Comparison of ENCODE assay signal across 8 mouse cellular contexts in the genomic region with DNA sequence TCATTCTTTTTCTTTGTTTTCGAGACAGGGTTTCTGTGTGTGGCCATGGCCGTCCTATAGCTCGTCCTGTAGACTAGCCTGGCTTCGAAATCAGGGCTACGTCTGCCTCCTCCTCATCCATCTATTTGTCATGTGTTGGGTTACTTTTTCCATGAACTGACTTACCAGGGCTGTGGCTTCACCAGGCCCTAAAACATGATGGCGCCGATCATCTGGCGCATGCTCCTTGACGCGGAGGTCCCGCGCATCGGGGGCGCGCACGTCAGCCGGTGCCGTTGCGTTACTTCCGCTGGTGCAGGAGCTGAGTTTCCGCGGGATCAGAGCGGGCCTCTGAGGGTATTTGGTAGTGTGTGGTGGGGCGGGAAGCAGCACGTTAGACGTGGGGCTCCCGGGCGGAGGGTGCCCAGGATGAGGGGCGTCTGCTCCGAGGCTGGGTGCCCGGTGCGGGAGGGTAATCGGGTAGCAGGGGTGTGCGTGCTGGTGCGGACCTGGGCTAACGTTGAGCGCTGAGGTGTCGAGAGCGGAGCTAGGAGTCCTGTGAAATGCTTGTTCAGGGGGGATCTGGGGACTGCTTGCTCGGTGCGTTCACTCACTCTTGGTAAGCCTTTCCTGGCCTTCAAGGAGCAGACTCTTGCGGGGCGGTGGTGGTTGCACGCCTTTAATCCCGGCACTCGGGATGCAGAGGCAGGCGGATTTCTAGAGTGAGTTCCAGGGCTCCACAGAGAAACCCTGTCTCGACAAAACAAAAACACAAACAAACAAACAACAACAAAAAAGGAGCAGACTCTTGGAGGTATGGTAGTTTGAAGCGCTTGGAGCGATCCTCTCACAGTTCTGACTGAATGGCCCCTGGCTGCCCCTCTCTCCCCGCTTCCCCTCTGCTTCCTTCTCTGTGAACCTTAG. TPM values are rescaled to one million over a fixed set of nuclear protein-coding genes. Genes with fewer than 3 reads are reported as not detected.
DNase-seq lines count a peak whose midpoint lies in the region; ATAC-seq and TF ChIP-seq lines count a peak whose summit lies in the region.
"Not testable (repeated sequence)": the region's sequence is repeated elsewhere in the genome, so short reads cannot be mapped to it uniquely, and the experiment has no call there.

A gene (minus strand): TSS at position 226 of the 903 bp plus-strand sequence.

- not testable (repeated sequence) for H3K9me3 ChIP-seq in MEL (replicated peaks; ENCODE audit: insufficient read depth, low read length); forebrain, embryonic 14.5 days (replicated peaks; ENCODE audit: control insufficient read depth, low read length); hindbrain, embryonic 11.5 days (ENCODE audit: control insufficient read depth, low read length); liver, embryonic 16.5 days (replicated peaks; ENCODE audit: control insufficient read depth, low read length)

- not testable (repeated sequence) for H3K36me3 ChIP-seq in MEL (ENCODE audit: control insufficient read depth in 1 of 2, insufficient read depth in 2 of 2, low read length in 2 of 2); forebrain, embryonic 14.5 days (ENCODE audit: control insufficient read depth, insufficient read depth, low read length); hindbrain, embryonic 11.5 days (ENCODE audit: control insufficient read depth, insufficient read depth, low read length); liver, embryonic 16.5 days (ENCODE audit: control insufficient read depth, insufficient read depth); thymus, adult 2 months (ENCODE audit: control insufficient read depth, insufficient read depth, low read length)

- TF ChIP-seq POLR2A in MEL (IDR thresholded peaks at IDR 0.05; ENCODE audit: control insufficient read depth in 1 of 2, insufficient read depth in 1 of 2, low read depth in 1 of 2, low read length in 2 of 2, poor library complexity in 1 of 2), result peak; percentile 51 to 71; a peak in 3 of 4 replicates
- TF ChIP-seq POLR2A in cerebellum, adult 2 months (IDR thresholded peaks at IDR 0.05; ENCODE audit: borderline replicate concordance, insufficient read depth, low read length), result peak; percentile 55; the same call in 1 of the 2 replicates
- TF ChIP-seq POLR2A in thymus, adult 2 months (IDR thresholded peaks at IDR 0.05; ENCODE audit: control insufficient read depth, extremely low read depth, insufficient read depth, low read length, poor library complexity), result not testable (repeated sequence)

- peak; percentile 61 for DNase-seq in MEL (ENCODE audit: low read depth, low spot score)
- peak; percentile 42 to 67 for DNase-seq in cerebellum, adult 2 months
- peak; percentile 14 for DNase-seq in forebrain, embryonic 14.5 days (ENCODE audit: low spot score)
- DNase-seq in hindbrain, embryonic 11.5 days (ENCODE audit: low spot score), result peak; percentile 60
- DNase-seq in layer of hippocampus, adult 8-10 months (ENCODE audit: low spot score in 2 of 2), result not testable (repeated sequence)
- DNase-seq in naive thymus-derived CD4-positive, alpha-beta T cell, adult 2 months (ENCODE audit: low read depth), result peak; percentile 67
- peak; percentile 39 for DNase-seq in thymus, adult 2 months

- WGBS in cerebellum, adult 2 months, result 4% methylated on average over 45 of the region's 51 CpGs
- 4% methylated on average over 27 of the region's 51 CpGs for WGBS in forebrain, embryonic 14.5 days
- WGBS in hindbrain, embryonic 11.5 days, result 5% methylated on average over 27 of the region's 51 CpGs
- 4% methylated on average over 35 of the region's 51 CpGs for WGBS in liver, embryonic 16.5 days (ENCODE audit: insufficient replicate concordance)
- WGBS in thymus, adult 2 months, result 6% methylated on average over 39 of the region's 51 CpGs

- peak within 1 kb of the TSS; percentile 73 to 90 for H3K4me3 ChIP-seq in MEL (ENCODE audit: control insufficient read depth in 1 of 2, insufficient read depth in 1 of 2, low read depth in 2 of 2, low read length in 2 of 2)
- peak within 1 kb of the TSS; percentile 79 for H3K4me3 ChIP-seq in cerebellum, adult 2 months (replicated peaks; ENCODE audit: insufficient read depth, low read depth, low read length)
- H3K4me3 ChIP-seq in forebrain, embryonic 14.5 days (ENCODE audit: low read depth, low read length), result peak within 1 kb of the TSS; percentile 31
- H3K4me3 ChIP-seq in hindbrain, embryonic 11.5 days (ENCODE audit: low read depth, low read length), result peak within 1 kb of the TSS; percentile 36
- peak within 1 kb of the TSS; percentile 56 for H3K4me3 ChIP-seq in liver, embryonic 16.5 days (ENCODE audit: low read depth, low read length)
- peak within 1 kb of the TSS; percentile 55 for H3K4me3 ChIP-seq in thymus, adult 2 months (ENCODE audit: control insufficient read depth, insufficient read depth, low read length)

- ATAC-seq in forebrain, embryonic 14.5 days, result peak; percentile 44
- peak; percentile 48 for ATAC-seq in hindbrain, embryonic 11.5 days (ENCODE audit: low FRiP score)
- peak; percentile 80 for ATAC-seq in liver, embryonic 16.5 days (ENCODE audit: low read depth)

- H3K4me1 ChIP-seq in MEL (ENCODE audit: control insufficient read depth in 1 of 2, insufficient read depth in 2 of 2, low read length in 2 of 2); cerebellum, adult 2 months (ENCODE audit: control insufficient read depth, insufficient read depth, low read length); forebrain, embryonic 14.5 days (ENCODE audit: control insufficient read depth, insufficient read depth, low read length); hindbrain, embryonic 11.5 days (replicated peaks; ENCODE audit: control insufficient read depth, insufficient read depth, low read length); liver, embryonic 16.5 days (ENCODE audit: control insufficient read depth, low read depth, low read length); thymus, adult 2 months (replicated peaks; ENCODE audit: control insufficient read depth, insufficient read depth, low read length): not testable (repeated sequence)

- H3K79me2 ChIP-seq in MEL (ENCODE audit: control insufficient read depth, insufficient read depth, low read length, poor library complexity), result not testable (repeated sequence)

- H3K9ac ChIP-seq in MEL (ENCODE audit: control insufficient read depth, low read depth, low read length, poor library complexity, severe bottlenecking), result peak within 1 kb of the TSS; percentile 77
- peak within 1 kb of the TSS; percentile 48 for H3K9ac ChIP-seq in forebrain, embryonic 14.5 days (ENCODE audit: low read length)
- H3K9ac ChIP-seq in hindbrain, embryonic 11.5 days (ENCODE audit: low read depth, low read length), result not testable (repeated sequence)
- peak within 1 kb of the TSS; percentile 41; the same call in 1 of the 2 replicates for H3K9ac ChIP-seq in liver, embryonic 16.5 days (ENCODE audit: low read depth, low read length)

- not testable (repeated sequence) for TF ChIP-seq CTCF in MEL (IDR thresholded peaks at IDR 0.05 in 2 of 3, conservative IDR thresholded peaks at IDR 0.05 in 1 of 3; ENCODE audit: control insufficient read depth in 1 of 3, insufficient read depth in 1 of 3, low read depth in 2 of 3, low read length in 3 of 3, poor library complexity in 1 of 3, severe bottlenecking in 1 of 3); cerebellum, adult 2 months (IDR thresholded peaks at IDR 0.05; ENCODE audit: borderline replicate concordance, insufficient read depth, low read depth, low read length); thymus, adult 2 months (IDR thresholded peaks at IDR 0.05; ENCODE audit: borderline replicate concordance, control insufficient read depth, extremely low read depth, insufficient read depth, low read length, poor library complexity)

- peak within 1 kb of the TSS; percentile 43 for H3K4me2 ChIP-seq in forebrain, embryonic 14.5 days (ENCODE audit: low read length)
- H3K4me2 ChIP-seq in hindbrain, embryonic 11.5 days (replicated peaks; ENCODE audit: low read depth, low read length), result peak within 1 kb of the TSS; percentile 28; the same call in 1 of the 2 replicates
- H3K4me2 ChIP-seq in liver, embryonic 16.5 days (ENCODE audit: low read depth, low read length), result peak within 1 kb of the TSS; percentile 56

- not testable (repeated sequence) for H3K27me3 ChIP-seq in MEL (ENCODE audit: control insufficient read depth in 1 of 2, insufficient read depth in 2 of 2, low read length in 2 of 2); cerebellum, adult 2 months (ENCODE audit: control insufficient read depth, insufficient read depth, low read length); forebrain, embryonic 14.5 days (replicated peaks; ENCODE audit: control insufficient read depth, insufficient read depth, low read length); hindbrain, embryonic 11.5 days (ENCODE audit: control insufficient read depth, insufficient read depth, low read length); liver, embryonic 16.5 days (ENCODE audit: control insufficient read depth, insufficient read depth, low read depth, low read length); thymus, adult 2 months (ENCODE audit: control insufficient read depth, insufficient read depth, low read length)

- not testable (repeated sequence) for TF ChIP-seq EP300 in MEL (IDR thresholded peaks at IDR 0.05; ENCODE audit: low read depth in 1 of 2, low read length in 2 of 2)

- TF ChIP-seq RAD21 in MEL (IDR thresholded peaks at IDR 0.05; ENCODE audit: low read depth, low read length), result not testable (repeated sequence)

- H3K27ac ChIP-seq in MEL (ENCODE audit: control insufficient read depth, low read depth, low read length), result peak within 1 kb of the TSS; percentile 89
- H3K27ac ChIP-seq in cerebellum, adult 2 months (ENCODE audit: insufficient read depth, low read length), result peak within 1 kb of the TSS; percentile 34; the same call in 1 of the 2 replicates
- H3K27ac ChIP-seq in forebrain, embryonic 14.5 days (ENCODE audit: low read depth, low read length), result peak within 1 kb of the TSS; percentile 79
- peak within 1 kb of the TSS; percentile 60 for H3K27ac ChIP-seq in hindbrain, embryonic 11.5 days (ENCODE audit: low read depth, low read length)
- H3K27ac ChIP-seq in liver, embryonic 16.5 days (ENCODE audit: low read length), result not testable (repeated sequence)
- H3K27ac ChIP-seq in thymus, adult 2 months (ENCODE audit: control insufficient read depth, insufficient read depth, low read length), result peak within 1 kb of the TSS; percentile 37; the same call in 1 of the 2 replicates

RNA-seq across cellular contexts. Expression of the gene that starts here (rescaled TPM):
- total RNA-seq in MEL (2012; rRNA removed), result 0.19 and 0.56 TPM in 2 replicates
- 1 to 10 TPM in 1 of 2 experiments, not detected in 1; 1.4 TPM for polyA plus RNA-seq in MEL (2012; ENCODE audit: insufficient read depth in 1 of 2, insufficient read length in 2 of 2, low read depth in 1 of 2, low replicate concordance in 2 of 2, missing spikeins in 1 of 2)
- polyA plus RNA-seq in cerebellum, adult 2 months (2012; rRNA removed), result 414 and 477 TPM in 2 replicates
- polyA plus RNA-seq in forebrain, embryonic 14.5 days (2014; fragmentation: Nextera tagmentation; extraction: Ambion mirVana), result 188 and 214 TPM in 2 replicates
- polyA plus RNA-seq in hindbrain, embryonic 11.5 days (2014; fragmentation: Nextera tagmentation; extraction: Ambion mirVana), result 137 and 151 TPM in 2 replicates
- 100 to 1,000 TPM; 494 to 515 (median 510) TPM for total RNA-seq in layer of hippocampus, adult 8-10 months (2022)
- 0.42 and 0.54 TPM in 2 replicates for polyA plus RNA-seq in liver, embryonic 16.5 days (2015; fragmentation: Nextera tagmentation; extraction: Ambion mirVana)
- 3.2 and 3.5 TPM in 2 replicates for polyA plus RNA-seq in thymus, adult 2 months (2012; rRNA removed)

Comparison
In these comparisons a context has a peak if more than half of its experiments do, and no peak if none do; other contexts are left out.
1. RNA of the gene that starts here (total RNA-seq): 494 to 515 TPM in layer of hippocampus, adult 8-10 months; 0.19 to 0.56 TPM in MEL; every median in the first group is over 100 times any median in the second.
2. RNA of the gene that starts here (polyA plus RNA-seq): 414 to 477 TPM in cerebellum, adult 2 months, 188 to 214 TPM in forebrain, embryonic 14.5 days and 137 to 151 TPM in hindbrain, embryonic 11.5 days; 3.2 to 3.5 TPM in thymus, adult 2 months, 1.4 TPM in MEL and 0.42 to 0.54 TPM in liver, embryonic 16.5 days; every median in the first group is over 10 times any median in the second.
3. Peak in ATAC-seq, H3K4me3 ChIP-seq, H3K9ac ChIP-seq and H3K4me2 ChIP-seq in liver, embryonic 16.5 days; RNA of the gene not detected or under 1 TPM.
4. H3K4me3 ChIP-seq: peak in every context shown above with its lines; median percentile 82 in MEL; 79 in cerebellum, adult 2 months; 56 in liver, embryonic 16.5 days; 55 in thymus, adult 2 months; 36 in hindbrain, embryonic 11.5 days; 31 in forebrain, embryonic 14.5 days.
5. Peak in every context shown above with its lines, with median percentiles within 50 percentile points of each other: ATAC-seq and H3K4me2 ChIP-seq.